Mouse (Mus musculus): ENCODE measurements at regions not wholly inside any gene's neighbourhood (a gene's known extent, or its start where the extent isn't known, plus 50 kb on each side); places are given as distances from the start of the nearest gene placed in this dataset.

GRCm38 (mm10) chr5:119739386-119739785 lies 68.9 kb downstream of the Tbx3 start:
- H3K4me3 ChIP-seq (replicated peaks) = no peak overlapping the region
- H3K4me1 ChIP-seq = no peaks in the 10 kb centered on the region
- H3K27ac ChIP-seq (replicated peaks) = no peak overlapping the region
- no peak overlapping the region for H3K9ac ChIP-seq
- H3K27me3 ChIP-seq = peaks cover 7% of the 10 kb centered on the region
- 60% methylated on average over 4 of the region's 4 CpGs for WGBS
- H3K4me2 ChIP-seq (replicated peaks) = no peak overlapping the region
- H3K36me3 ChIP-seq = no peaks in the 10 kb centered on the region
- no peak for ATAC-seq (ENCODE audit: insufficient number of reproducible peaks, low FRiP score, low TSS enrichment, low read depth)
- H3K9me3 ChIP-seq (replicated peaks) = no peaks in the 10 kb centered on the region

- Histone ChIP-seq H3K27ac (replicated peaks) (no peak overlapping the region), H3K4me1 (no peaks in the 10 kb centered on the region), H3K9me3 (replicated peaks) (no peaks in the 10 kb centered on the region), H3K9ac (no peak overlapping the region), H3K36me3 (no peaks in the 10 kb centered on the region), H3K27me3 (peaks cover 7% of the 10 kb centered on the region), H3K4me3 (replicated peaks) (no peak overlapping the region), H3K4me2 (replicated peaks) (peak overlapping the region; percentile 26; the same call in 1 of the 2 replicates)
- no peak for ATAC-seq (ENCODE audit: insufficient number of reproducible peaks, low FRiP score, low TSS enrichment, low read depth)
- WGBS = under 1% methylated on average over 6 of the region's 6 CpGs
Observed at GRCm38 (mm10) chr5:119741116-119741515, 70.6 kb downstream of the Tbx3 start.

GRCm38 (mm10) chr5:119743733-119744132 lies 73.3 kb downstream of the Tbx3 start:
- Histone ChIP-seq H3K27me3 (peaks cover 28% of the 10 kb centered on the region), H3K9me3 (replicated peaks) (no peaks in the 10 kb centered on the region; the same call in 1 of the 2 replicates), H3K27ac (replicated peaks) (no peak overlapping the region), H3K9ac (no peak overlapping the region), H3K4me1 (0 out of 2 replicates have a peak, but pooled peaks cover 5% of the 10 kb centered on the region), H3K4me3 (replicated peaks) (no peak overlapping the region), H3K4me2 (replicated peaks) (no peak overlapping the region), H3K36me3 (no peaks in the 10 kb centered on the region)
- ATAC-seq (ENCODE audit: insufficient number of reproducible peaks, low FRiP score, low TSS enrichment, low read depth) = no peak
- 69% methylated on average over 10 of the region's 10 CpGs for WGBS

GRCm38 (mm10) chr5:119747038-119747437 lies 76.6 kb downstream of the Tbx3 start:
- Histone ChIP-seq H3K4me2 (replicated peaks) (no peak overlapping the region), H3K36me3 (no peaks in the 10 kb centered on the region), H3K27me3 (peaks cover 39% of the 10 kb centered on the region), H3K4me3 (replicated peaks) (no peak overlapping the region), H3K27ac (replicated peaks) (no peak overlapping the region), H3K4me1 (0 out of 2 replicates have a peak, but pooled peaks cover 7% of the 10 kb centered on the region), H3K9me3 (replicated peaks) (no peaks in the 10 kb centered on the region; the same call in 1 of the 2 replicates), H3K9ac (no peak overlapping the region)
- 73% methylated on average over 10 of the region's 10 CpGs for WGBS
- no peak for ATAC-seq (ENCODE audit: insufficient number of reproducible peaks, low FRiP score, low TSS enrichment, low read depth)

- Histone ChIP-seq H3K27me3 (peaks cover 39% of the 10 kb centered on the region), H3K4me2 (replicated peaks) (peak overlapping the region; percentile 28), H3K9ac (no peak overlapping the region), H3K27ac (replicated peaks) (no peak overlapping the region), H3K4me3 (replicated peaks) (peak overlapping the region; percentile 2; the same call in 1 of the 2 replicates), H3K9me3 (replicated peaks) (no peaks in the 10 kb centered on the region; the same call in 1 of the 2 replicates), H3K4me1 (0 out of 2 replicates have a peak, but pooled peaks cover 7% of the 10 kb centered on the region), H3K36me3 (no peaks in the 10 kb centered on the region)
- ATAC-seq (ENCODE audit: insufficient number of reproducible peaks, low FRiP score, low TSS enrichment, low read depth) = no peak
- WGBS = 2% methylated on average over 21 of the region's 21 CpGs
Observed at GRCm38 (mm10) chr5:119748667-119749066, 78.2 kb downstream of the Tbx3 start.

- no peak for ATAC-seq (ENCODE audit: insufficient number of reproducible peaks, low FRiP score, low TSS enrichment, low read depth)
- H3K27me3 ChIP-seq = peaks cover 42% of the 10 kb centered on the region
- WGBS = 7% methylated on average over 17 of the region's 17 CpGs
- 0 out of 2 replicates have a peak, but pooled peaks cover 7% of the 10 kb centered on the region for H3K4me1 ChIP-seq
- H3K9me3 ChIP-seq (replicated peaks) = no peaks in the 10 kb centered on the region; the same call in 1 of the 2 replicates
- no peaks in the 10 kb centered on the region for H3K36me3 ChIP-seq
- no peak overlapping the region for H3K27ac ChIP-seq (replicated peaks)
- 0 out of 2 replicates have a peak overlapping the region, but pooled peaks have one; percentile 28 for H3K4me2 ChIP-seq (replicated peaks)
- H3K4me3 ChIP-seq (replicated peaks) = no peak overlapping the region
- no peak overlapping the region for H3K9ac ChIP-seq
Observed at GRCm38 (mm10) chr5:119749153-119749552, 78.7 kb downstream of the Tbx3 start.

GRCm38 (mm10) chr5:119755782-119756181 lies 76.7 kb upstream of the Tbx5 start:
- Histone ChIP-seq H3K4me3 (replicated peaks) (no peak overlapping the region), H3K36me3 (no peaks in the 10 kb centered on the region), H3K4me2 (replicated peaks) (no peak overlapping the region), H3K9ac (no peak overlapping the region), H3K4me1 (no peaks in the 10 kb centered on the region), H3K27ac (replicated peaks) (no peak overlapping the region), H3K27me3 (peaks cover 11% of the 10 kb centered on the region; the same call in 1 of the 2 replicates), H3K9me3 (replicated peaks) (no peaks in the 10 kb centered on the region)
- 20% methylated on average over 9 of the region's 9 CpGs for WGBS
- ATAC-seq (ENCODE audit: insufficient number of reproducible peaks, low FRiP score, low TSS enrichment, low read depth) = no peak

GRCm38 (mm10) chr5:119758880-119759279 lies 73.6 kb upstream of the Tbx5 start:
- no peak for ATAC-seq (ENCODE audit: insufficient number of reproducible peaks, low FRiP score, low TSS enrichment, low read depth)
- Histone ChIP-seq H3K4me3 (replicated peaks) (no peak overlapping the region), H3K9me3 (replicated peaks) (no peaks in the 10 kb centered on the region), H3K9ac (no peak overlapping the region), H3K27me3 (0 out of 2 replicates have a peak, but pooled peaks cover 8% of the 10 kb centered on the region), H3K4me1 (no peaks in the 10 kb centered on the region), H3K27ac (replicated peaks) (no peak overlapping the region), H3K36me3 (no peaks in the 10 kb centered on the region), H3K4me2 (replicated peaks) (no peak overlapping the region)
- 78% methylated on average over 4 of the region's 4 CpGs for WGBS

- Histone ChIP-seq H3K9me3 (replicated peaks) (no peaks in the 10 kb centered on the region), H3K4me1 (0 out of 2 replicates have a peak, but pooled peaks cover 4% of the 10 kb centered on the region), H3K27ac (replicated peaks) (no peak overlapping the region), H3K27me3 (0 out of 2 replicates have a peak, but pooled peaks cover 12% of the 10 kb centered on the region), H3K4me3 (replicated peaks) (no peak overlapping the region), H3K36me3 (no peaks in the 10 kb centered on the region), H3K4me2 (replicated peaks) (no peak overlapping the region), H3K9ac (no peak overlapping the region)
- ATAC-seq (ENCODE audit: insufficient number of reproducible peaks, low FRiP score, low TSS enrichment, low read depth) = no peak
- WGBS = 78% methylated on average over 4 of the region's 4 CpGs
Observed at GRCm38 (mm10) chr5:119762102-119762501, 70.4 kb upstream of the Tbx5 start.

- no peak overlapping the region for H3K9ac ChIP-seq
- H3K9me3 ChIP-seq (replicated peaks) = no peaks in the 10 kb centered on the region
- 29% methylated on average over 7 of the region's 7 CpGs for WGBS
- H3K36me3 ChIP-seq = no peaks in the 10 kb centered on the region
- no peak overlapping the region for H3K4me3 ChIP-seq (replicated peaks)
- 0 out of 2 replicates have a peak, but pooled peaks cover 8% of the 10 kb centered on the region for H3K27me3 ChIP-seq
- ATAC-seq (ENCODE audit: insufficient number of reproducible peaks, low FRiP score, low TSS enrichment, low read depth) = no peak
- H3K27ac ChIP-seq (replicated peaks) = no peak overlapping the region
- H3K4me2 ChIP-seq (replicated peaks) = no peak overlapping the region
- H3K4me1 ChIP-seq = 0 out of 2 replicates have a peak, but pooled peaks cover 4% of the 10 kb centered on the region
Observed at GRCm38 (mm10) chr5:119763337-119763736, 69.1 kb upstream of the Tbx5 start.

GRCm38 (mm10) chr5:119766372-119766771 lies 66.1 kb upstream of the Tbx5 start:
- H3K27ac ChIP-seq (replicated peaks) = no peak overlapping the region
- H3K4me2 ChIP-seq (replicated peaks) = no peak overlapping the region
- 0 out of 2 replicates have a peak, but pooled peaks cover 4% of the 10 kb centered on the region for H3K4me1 ChIP-seq
- no peak overlapping the region for H3K9ac ChIP-seq
- no peaks in the 10 kb centered on the region for H3K9me3 ChIP-seq (replicated peaks)
- peaks cover 8% of the 10 kb centered on the region; the same call in 1 of the 2 replicates for H3K27me3 ChIP-seq
- no peak overlapping the region for H3K4me3 ChIP-seq (replicated peaks)
- no peak for ATAC-seq (ENCODE audit: insufficient number of reproducible peaks, low FRiP score, low TSS enrichment, low read depth)
- 34% methylated on average over 13 of the region's 13 CpGs for WGBS
- H3K36me3 ChIP-seq = no peaks in the 10 kb centered on the region

- Histone ChIP-seq H3K27me3 (peaks cover 12% of the 10 kb centered on the region), H3K27ac (replicated peaks) (no peak overlapping the region), H3K4me2 (replicated peaks) (no peak overlapping the region), H3K9ac (no peak overlapping the region), H3K4me1 (0 out of 2 replicates have a peak, but pooled peaks cover 4% of the 10 kb centered on the region), H3K4me3 (replicated peaks) (no peak overlapping the region), H3K9me3 (replicated peaks) (no peaks in the 10 kb centered on the region), H3K36me3 (no peaks in the 10 kb centered on the region)
- ATAC-seq (ENCODE audit: insufficient number of reproducible peaks, low FRiP score, low TSS enrichment, low read depth) = no peak
- WGBS = 58% methylated on average over 2 of the region's 2 CpGs
Observed at GRCm38 (mm10) chr5:119770951-119771350, 61.5 kb upstream of the Tbx5 start.

All from embryonic facial prominence, embryonic 15.5 days (tissue).